Mouse (Mus musculus): ENCODE data around the gene Smok2a. TPM values are rescaled to one million over a fixed set of nuclear protein-coding genes. Genes with fewer than 3 reads are reported as not detected.
"Not testable (repeated sequence)": the region's sequence is repeated elsewhere in the genome, so short reads cannot be mapped to it uniquely, and the experiment has no call there.

Smok2a gene
- polyA plus RNA-seq, 1 experiment = not detected

GRCm38 (mm10) chr17:13254786-13255185, 33.8 kb downstream of the Smok2a start:
- not testable (repeated sequence) for H3K27ac ChIP-seq (ENCODE audit: insufficient read depth, low read depth, low read length); H3K4me3 ChIP-seq (ENCODE audit: insufficient read depth, low read depth, low read length); H3K4me1 ChIP-seq (ENCODE audit: control insufficient read depth, insufficient read depth, low read length)
- WGBS = 73% methylated on average over 1 of the region's 5 CpGs

Other genes with a start within 250 kb of the Smok2a start
- gene Wtap, start 227.0 kb upstream of the Smok2a start, polyA plus RNA-seq (2012; ENCODE audit: insufficient read depth, insufficient read length, low replicate concordance, missing spikeins) = not detected in 2 replicates
- gene Sod2, start 214.3 kb upstream of the Smok2a start, polyA plus RNA-seq (2012; ENCODE audit: insufficient read depth, insufficient read length, low replicate concordance, missing spikeins) = 78.0 TPM in 1 of 2 replicates, not detected in the other
- gene Gpr31b, start 168.9 kb upstream of the Smok2a start, polyA plus RNA-seq (2012; ENCODE audit: insufficient read depth, insufficient read length, low replicate concordance, missing spikeins) = not detected in 2 replicates
- not detected in 2 replicates for gene Tcp10b, start 160.1 kb upstream of the Smok2a start, polyA plus RNA-seq (2012; ENCODE audit: insufficient read depth, insufficient read length, low replicate concordance, missing spikeins)
- gene Unc93a, start 89.4 kb upstream of the Smok2a start, polyA plus RNA-seq (2012; ENCODE audit: insufficient read depth, insufficient read length, low replicate concordance, missing spikeins) = not detected in 2 replicates
- not detected in 2 replicates for gene Smok2b, start 9.1 kb downstream of the Smok2a start, polyA plus RNA-seq (2012; ENCODE audit: insufficient read depth, insufficient read length, low replicate concordance, missing spikeins)
- gene Tcp10c, start 133.4 kb downstream of the Smok2a start, polyA plus RNA-seq (2012; ENCODE audit: insufficient read depth, insufficient read length, low replicate concordance, missing spikeins) = not detected in 2 replicates